Mouse (Mus musculus) bone marrow, adult 2 months (tissue): Measurements from ENCODE around the gene Gm7534. TPM values are rescaled to one million over a fixed set of nuclear protein-coding genes. Genes with fewer than 3 reads are reported as not detected.

Experiments
- H3K27ac ChIP-seq: fragments of 200-500 bp; 2 replicates; pipeline ENCODE4 v1.5.1; 2012; ENCODE audit warnings: low read depth, mild to moderate bottlenecking, control low read depth, inconsistent platforms, low read length; ENCODE audit not compliant: control insufficient read depth, poor library complexity, insufficient read depth
- H3K4me1 ChIP-seq: fragments of 200-500 bp; 2 replicates; pipeline ENCODE4 v1.6.1; 2011; ENCODE audit warnings: low read length; ENCODE audit not compliant: control insufficient read depth, insufficient read depth
- H3K4me3 ChIP-seq: fragments of 200-500 bp; replicated peaks from 2 replicates; pipeline ENCODE3; 2011; ENCODE audit warnings: mild to moderate bottlenecking, low read depth, low read length, control low read depth; ENCODE audit not compliant: control insufficient read depth
- CTCF ChIP-seq: fragments of 200-500 bp; IDR thresholded peaks from 2 replicates; pipeline ENCODE4 v1.5.1; 2011; ENCODE audit warnings: low read length, control low read depth; ENCODE audit not compliant: control insufficient read depth, insufficient read depth
- POLR2A ChIP-seq: fragments of 200-500 bp; IDR thresholded peaks from 2 replicates; pipeline ENCODE4 v1.6.1; 2011; ENCODE audit warnings: low read depth, mild to moderate bottlenecking, control low read depth, low read length, borderline replicate concordance; ENCODE audit not compliant: control insufficient read depth
- WGBS: fragments of 180-500 bp; shearing (Covaris S2); methylation state at CpG from one replicate; pipeline ENCODE4 v1.1.7; 2018; 5-methylcytosine and 5-hydroxymethylcytosine counted together
- polyA plus RNA-seq: library from polyadenylated mRNA; stranded (reverse); fragments of >200 nt; gene quantifications from 2 replicates; pipeline ENCODE4 v1.2.4, GENCODE M21; 2011; ENCODE audit warnings: low replicate concordance; ENCODE audit not compliant: missing spikeins, insufficient read depth, insufficient read length

Gm7534 gene
- polyA plus RNA-seq, result not detected in 2 replicates

- no peak within 1 kb of the TSS for H3K4me3 ChIP-seq
- WGBS, result 85% methylated on average over 4 of the region's 4 CpGs
- H3K4me1 ChIP-seq, result no peaks in the 10 kb centered on the region
- no peak for TF ChIP-seq POLR2A
- TF ChIP-seq CTCF, result no peak
- H3K27ac ChIP-seq, result no peak within 1 kb of the TSS
Observed at GRCm38 (mm10) chr4:134202904-134203303, at the start of gene Gm7534. TSS of gene Gm7534 (minus strand) at chr4:134203004.

GRCm38 (mm10) chr4:134252131-134252910 lies 49.5 kb upstream of the Gm7534 start:
- Histone ChIP-seq H3K4me3 (no peak overlapping the region), H3K27ac (no peak overlapping the region), H3K4me1 (no peaks in the 10 kb centered on the region)
- 28% methylated on average over 22 of the region's 22 CpGs for WGBS
- TF ChIP-seq CTCF (no peak), POLR2A (no peak)

GRCm38 (mm10) chr4:134251241-134252130 lies 48.7 kb upstream of the Gm7534 start:
- Histone ChIP-seq H3K4me1 (no peaks in the 10 kb centered on the region), H3K27ac (no peak overlapping the region), H3K4me3 (no peak overlapping the region)
- WGBS, result 14% methylated on average over 89 of the region's 91 CpGs
- TF ChIP-seq POLR2A, result no peak
- no peak for TF ChIP-seq CTCF

- no peak overlapping the region for H3K4me3 ChIP-seq
- TF ChIP-seq POLR2A, result no peak
- TF ChIP-seq CTCF, result no peak
- H3K27ac ChIP-seq, result no peak overlapping the region
- WGBS, result 33% methylated on average over 10 of the region's 10 CpGs
- H3K4me1 ChIP-seq, result no peaks in the 10 kb centered on the region
Observed at GRCm38 (mm10) chr4:134250930-134251240, 48.1 kb upstream of the Gm7534 start.

GRCm38 (mm10) chr4:134250116-134250929 lies 47.5 kb upstream of the Gm7534 start:
- WGBS, result 67% methylated on average over 27 of the region's 27 CpGs
- no peaks in the 10 kb centered on the region for H3K4me1 ChIP-seq
- no peak overlapping the region for H3K27ac ChIP-seq
- no peak overlapping the region for H3K4me3 ChIP-seq
- TF ChIP-seq POLR2A (no peak), CTCF (no peak)

GRCm38 (mm10) chr4:134249651-134250050 lies 46.8 kb upstream of the Gm7534 start:
- Histone ChIP-seq H3K27ac (peak overlapping the region; percentile 3; the same call in 1 of the 2 replicates), H3K4me3 (no peak overlapping the region), H3K4me1 (peaks cover 2% of the 10 kb centered on the region; the same call in 1 of the 2 replicates)
- TF ChIP-seq CTCF (peak; percentile 71), POLR2A (no peak)
- WGBS, result 7% methylated on average over 30 of the region's 30 CpGs

GRCm38 (mm10) chr4:134246719-134247258 lies 44.0 kb upstream of the Gm7534 start, which contains the start of gene Gm30191:
TSS of gene Gm30191 (plus strand) at chr4:134246935.
- H3K27ac ChIP-seq, result no peak within 1 kb of the TSS
- H3K4me3 ChIP-seq, result no peak within 1 kb of the TSS
- WGBS, result 82% methylated on average over 7 of the region's 7 CpGs
- TF ChIP-seq POLR2A, result no peak
- TF ChIP-seq CTCF, result no peak
- peaks cover 3% of the 10 kb centered on the region; the same call in 1 of the 2 replicates for H3K4me1 ChIP-seq
